Mouse (Mus musculus) erythroblast, adult 5-6 weeks (primary cell): ENCODE measurements around the gene Plekhm2. TPM values are rescaled to one million over a fixed set of nuclear protein-coding genes. Genes with fewer than 3 reads are reported as not detected.

Experiments used
- ATAC-seq: replicated peaks from 2 replicates; pipeline ENCODE4 v1.8.0; 2016; ENCODE audit warnings: moderate number of reproducible peaks, mild to moderate bottlenecking, moderate TSS enrichment, inconsistent platforms; ENCODE audit not compliant: poor library complexity, low FRiP score, severe bottlenecking
- total RNA-seq, 2 experiments: library from RNA; stranded (forward) in 1 of 2; stranded (reverse) in 1 of 2; fragments of 150-400 nt in 1 of 2; fragments of 200-764, 138-1000 nt in 1 of 2; gene quantifications; 2 replicates each; pipeline versions ENCODE4 v1.2.3 to v1.2.4; 2015 to 2017; ENCODE audit warnings: low replicate concordance in 2 of 2

Plekhm2 gene
- total RNA-seq, 2 experiments from 2014 or later = 2.0 to 2.9 TPM

GRCm38 (mm10) chr4:141583919-141584318, 80.8 kb downstream of the Plekhm2 start:
- ATAC-seq = no peak

GRCm38 (mm10) chr4:141581051-141581450, 83.6 kb downstream of the Plekhm2 start:
- ATAC-seq = no peak

- ATAC-seq = no peak
Measured at GRCm38 (mm10) chr4:141578833-141579232, 85.9 kb downstream of the Plekhm2 start.

- no peak for ATAC-seq
Measured at GRCm38 (mm10) chr4:141576877-141577276, 87.8 kb downstream of the Plekhm2 start.

- ATAC-seq = no peak
Measured at GRCm38 (mm10) chr4:141576404-141576803, 88.3 kb downstream of the Plekhm2 start.

Other genes starting within 250 kb of the Plekhm2 start
- gene Clcnkb, start 248.9 kb downstream of the Plekhm2 start, total RNA-seq (2015; ENCODE audit: low replicate concordance) = not detected in 2 replicates
- not detected in 2 replicates for gene Clcnkb, start 248.9 kb downstream of the Plekhm2 start, total RNA-seq (2017; ENCODE audit: low replicate concordance)
- not detected in 2 replicates for gene Hspb7, start 244.1 kb downstream of the Plekhm2 start, total RNA-seq (2015; ENCODE audit: low replicate concordance)
- not detected in 2 replicates for gene Hspb7, start 244.1 kb downstream of the Plekhm2 start, total RNA-seq (2017; ENCODE audit: low replicate concordance)
- not detected in 2 replicates for gene Srarp, start 228.8 kb downstream of the Plekhm2 start, total RNA-seq (2015; ENCODE audit: low replicate concordance)
- 0.70 TPM in 1 of 2 replicates, not detected in the other for gene Srarp, start 228.8 kb downstream of the Plekhm2 start, total RNA-seq (2017; ENCODE audit: low replicate concordance)
- gene Zbtb17, start 220.2 kb downstream of the Plekhm2 start, total RNA-seq (2015; ENCODE audit: low replicate concordance) = 6.3 TPM in 1 of 2 replicates, not detected in the other
- gene Zbtb17, start 220.2 kb downstream of the Plekhm2 start, total RNA-seq (2017; ENCODE audit: low replicate concordance) = 2.6 and 4.3 TPM in 2 replicates
- 38.0 and 60.7 TPM in 2 replicates for gene Spen, start 126.3 kb downstream of the Plekhm2 start, total RNA-seq (2015; ENCODE audit: low replicate concordance)
- gene Spen, start 126.3 kb downstream of the Plekhm2 start, total RNA-seq (2017; ENCODE audit: low replicate concordance) = 35.6 and 63.0 TPM in 2 replicates
- 0.63 TPM in 1 of 2 replicates, not detected in the other for gene Fblim1, start 58.8 kb downstream of the Plekhm2 start, total RNA-seq (2015; ENCODE audit: low replicate concordance)
- 0.56 and 1.1 TPM in 2 replicates for gene Fblim1, start 58.8 kb downstream of the Plekhm2 start, total RNA-seq (2017; ENCODE audit: low replicate concordance)
- gene Tmem82, start 46.3 kb downstream of the Plekhm2 start, total RNA-seq (2015; ENCODE audit: low replicate concordance) = not detected in 2 replicates
- 0.34 TPM in 1 of 2 replicates, not detected in the other for gene Tmem82, start 46.3 kb downstream of the Plekhm2 start, total RNA-seq (2017; ENCODE audit: low replicate concordance)
- not detected in 2 replicates for gene Slc25a34, start 41.1 kb downstream of the Plekhm2 start, total RNA-seq (2015; ENCODE audit: low replicate concordance)
- not detected in 2 replicates for gene Slc25a34, start 41.1 kb downstream of the Plekhm2 start, total RNA-seq (2017; ENCODE audit: low replicate concordance)
- 2.9 TPM in 1 of 2 replicates, not detected in the other for gene Rsc1a1, start 20.7 kb upstream of the Plekhm2 start, total RNA-seq (2015; ENCODE audit: low replicate concordance)
- gene Rsc1a1, start 20.7 kb upstream of the Plekhm2 start, total RNA-seq (2017; ENCODE audit: low replicate concordance) = 0.84 and 4.3 TPM in 2 replicates
- gene Ddi2, start 58.5 kb upstream of the Plekhm2 start, total RNA-seq (2015; ENCODE audit: low replicate concordance) = 10.0 and 14.8 TPM in 2 replicates
- gene Ddi2, start 58.5 kb upstream of the Plekhm2 start, total RNA-seq (2017; ENCODE audit: low replicate concordance) = 17.7 and 18.5 TPM in 2 replicates
- gene Agmat, start 81.8 kb upstream of the Plekhm2 start, total RNA-seq (2015; ENCODE audit: low replicate concordance) = 1.5 and 2.3 TPM in 2 replicates
- gene Agmat, start 81.8 kb upstream of the Plekhm2 start, total RNA-seq (2017; ENCODE audit: low replicate concordance) = not detected in 2 replicates
- 0.38 and 5.0 TPM in 2 replicates for gene Dnajc16, start 126.0 kb upstream of the Plekhm2 start, total RNA-seq (2015; ENCODE audit: low replicate concordance)
- 3.2 and 7.8 TPM in 2 replicates for gene Dnajc16, start 126.0 kb upstream of the Plekhm2 start, total RNA-seq (2017; ENCODE audit: low replicate concordance)
- 4.4 and 10.0 TPM in 2 replicates for gene Casp9, start 128.7 kb upstream of the Plekhm2 start, total RNA-seq (2015; ENCODE audit: low replicate concordance)
- 4.2 and 4.3 TPM in 2 replicates for gene Casp9, start 128.7 kb upstream of the Plekhm2 start, total RNA-seq (2017; ENCODE audit: low replicate concordance)
- not detected in 2 replicates for gene Cela2a, start 161.3 kb upstream of the Plekhm2 start, total RNA-seq (2015; ENCODE audit: low replicate concordance)
- not detected in 2 replicates for gene Cela2a, start 161.3 kb upstream of the Plekhm2 start, total RNA-seq (2017; ENCODE audit: low replicate concordance)
- gene Ctrc, start 181.5 kb upstream of the Plekhm2 start, total RNA-seq (2015; ENCODE audit: low replicate concordance) = not detected in 2 replicates
- gene Ctrc, start 181.5 kb upstream of the Plekhm2 start, total RNA-seq (2017; ENCODE audit: low replicate concordance) = not detected in 2 replicates
- 17.6 and 22.5 TPM in 2 replicates for gene Efhd2, start 210.0 kb upstream of the Plekhm2 start, total RNA-seq (2015; ENCODE audit: low replicate concordance)
- gene Efhd2, start 210.0 kb upstream of the Plekhm2 start, total RNA-seq (2017; ENCODE audit: low replicate concordance) = 13.9 and 19.6 TPM in 2 replicates